In the genomic region with DNA sequence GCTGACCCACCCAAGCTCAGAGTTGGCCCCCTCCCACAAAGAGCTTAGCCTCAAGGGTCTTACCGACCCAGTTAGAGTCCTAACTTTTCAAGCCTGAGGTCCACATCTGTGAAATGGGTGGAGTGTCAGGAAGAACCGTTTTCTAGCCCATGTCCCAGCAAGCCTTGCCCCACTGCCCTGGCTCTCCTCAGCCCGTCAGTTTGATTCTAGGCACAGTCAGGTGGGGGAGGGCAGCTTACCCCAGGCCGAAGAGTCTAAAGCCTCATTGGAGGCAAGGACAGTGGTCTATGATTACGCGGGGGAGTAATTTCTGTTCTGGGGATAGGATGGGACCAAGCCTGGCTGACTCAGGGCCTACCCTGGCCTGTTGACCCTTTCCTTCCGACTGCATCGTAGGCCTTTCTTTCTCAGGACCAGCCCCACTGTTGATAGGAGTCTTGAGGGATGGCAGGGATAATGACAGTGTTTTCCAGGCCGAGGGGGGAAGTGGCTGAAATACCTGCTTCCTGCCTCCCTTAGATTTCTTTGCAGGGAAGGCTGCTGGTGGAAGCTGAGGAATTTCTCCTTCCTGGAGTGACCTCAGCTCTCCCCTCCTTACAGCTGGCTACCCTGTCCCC, we compare ENCODE assay signal across 10 mouse cellular contexts. TPM values are rescaled to one million over a fixed set of nuclear protein-coding genes. Genes with fewer than 3 reads are reported as not detected.
DNase-seq lines count a peak whose midpoint lies in the region; ATAC-seq and TF ChIP-seq lines count a peak whose summit lies in the region.
"Had no signal": no experiment of that assay in that cellular context is flagged by ENCODE, and none has a peak within 500 bp of the region (broad histone marks: within the 10 kb centered on the region; RNA-seq: fewer than 3 reads in every experiment).

No protein-coding gene starts in this region.

- peak overlapping the region; percentile 82 for H3K4me2 ChIP-seq in kidney, embryonic 16.5 days (replicated peaks; ENCODE audit: low read depth, low read length)
- H3K4me2 ChIP-seq in embryonic facial prominence, embryonic 14.5 days (ENCODE audit: low read depth, low read length) = peak overlapping the region; percentile 83
- 0 out of 2 replicates have a peak overlapping the region, but pooled peaks have one; percentile 95 for H3K4me2 ChIP-seq in hindbrain, embryonic 16.5 days (ENCODE audit: low read length)
- peak overlapping the region; percentile 96 for H3K4me2 ChIP-seq in neural tube, embryonic 12.5 days (replicated peaks)

- no peaks in the 10 kb centered on the region for H3K9me3 ChIP-seq in kidney, embryonic 16.5 days (ENCODE audit: low read length)
- H3K9me3 ChIP-seq in embryonic facial prominence, embryonic 14.5 days (ENCODE audit: control insufficient read depth, low read length) = no peaks in the 10 kb centered on the region
- no peaks in the 10 kb centered on the region for H3K9me3 ChIP-seq in hindbrain, embryonic 16.5 days (ENCODE audit: control insufficient read depth, low read length)
- H3K9me3 ChIP-seq in neural tube, embryonic 12.5 days = no peaks in the 10 kb centered on the region

- no peak for TF ChIP-seq POLR2A in cerebellum, adult 2 months (IDR thresholded peaks at IDR 0.05; ENCODE audit: borderline replicate concordance, insufficient read depth, low read length)

- no peaks in the 10 kb centered on the region for H3K27me3 ChIP-seq in kidney, embryonic 16.5 days (ENCODE audit: insufficient read depth, low read length)
- H3K27me3 ChIP-seq in embryonic facial prominence, embryonic 14.5 days (replicated peaks; ENCODE audit: control insufficient read depth, insufficient read depth, low read length) = no peaks in the 10 kb centered on the region
- no peaks in the 10 kb centered on the region for H3K27me3 ChIP-seq in hindbrain, embryonic 16.5 days (replicated peaks; ENCODE audit: control insufficient read depth, insufficient read depth, low read length)
- H3K27me3 ChIP-seq in neural tube, embryonic 12.5 days (replicated peaks) = no peaks in the 10 kb centered on the region
- H3K27me3 ChIP-seq in cerebellum, adult 2 months (ENCODE audit: control insufficient read depth, insufficient read depth, low read length) = no peaks in the 10 kb centered on the region

- no peaks in the 10 kb centered on the region for H3K36me3 ChIP-seq in kidney, embryonic 16.5 days (ENCODE audit: insufficient read depth, low read length)
- H3K36me3 ChIP-seq in embryonic facial prominence, embryonic 14.5 days (ENCODE audit: control insufficient read depth, insufficient read depth, low read length) = no peaks in the 10 kb centered on the region
- no peaks in the 10 kb centered on the region for H3K36me3 ChIP-seq in hindbrain, embryonic 16.5 days (ENCODE audit: control insufficient read depth, insufficient read depth, low read length)
- no peaks in the 10 kb centered on the region for H3K36me3 ChIP-seq in neural tube, embryonic 12.5 days

- WGBS in kidney, embryonic 16.5 days = 28% methylated on average over 9 of the region's 9 CpGs
- whole genome bisulfite sequencing in embryonic facial prominence, embryonic 14.5 days = 46% methylated on average over 9 of the region's 9 CpGs
- 74% methylated on average over 9 of the region's 9 CpGs for WGBS in hindbrain, embryonic 16.5 days
- 73% methylated on average over 9 of the region's 9 CpGs for WGBS in neural tube, embryonic 12.5 days
- WGBS in cerebellum, adult 2 months = 89% methylated on average over 9 of the region's 9 CpGs

- ATAC-seq in kidney, embryonic 16.5 days (ENCODE audit: low FRiP score, low TSS enrichment) = no peak
- no peak for ATAC-seq in embryonic facial prominence, embryonic 14.5 days (ENCODE audit: low read depth)
- no peak for ATAC-seq in hindbrain, embryonic 16.5 days
- no peak for ATAC-seq in neural tube, embryonic 12.5 days (ENCODE audit: low FRiP score, low read depth)
- no peak for ATAC-seq in CD4-positive, CD25-positive, alpha-beta regulatory T cell, adult 4 months

- H3K27ac ChIP-seq in kidney, embryonic 16.5 days (ENCODE audit: low read length) = peak overlapping the region; percentile 87
- H3K27ac ChIP-seq in embryonic facial prominence, embryonic 14.5 days (replicated peaks; ENCODE audit: low read depth, low read length) = peak overlapping the region; percentile 52
- H3K27ac ChIP-seq in hindbrain, embryonic 16.5 days (ENCODE audit: low read depth, low read length) = no peak overlapping the region
- no peak overlapping the region for H3K27ac ChIP-seq in neural tube, embryonic 12.5 days
- H3K27ac ChIP-seq in cerebellum, adult 2 months (ENCODE audit: insufficient read depth, low read length) = no peak overlapping the region

- peak overlapping the region; percentile 83 for H3K4me3 ChIP-seq in kidney, embryonic 16.5 days (ENCODE audit: low read length)
- peak overlapping the region; percentile 76 for H3K4me3 ChIP-seq in embryonic facial prominence, embryonic 14.5 days (ENCODE audit: low read depth, low read length)
- no peak overlapping the region for H3K4me3 ChIP-seq in hindbrain, embryonic 16.5 days (ENCODE audit: low read length)
- no peak overlapping the region for H3K4me3 ChIP-seq in neural tube, embryonic 12.5 days
- H3K4me3 ChIP-seq in cerebellum, adult 2 months (replicated peaks; ENCODE audit: insufficient read depth, low read depth, low read length) = no peak overlapping the region

- TF ChIP-seq CTCF in cerebellum, adult 2 months (IDR thresholded peaks at IDR 0.05; ENCODE audit: borderline replicate concordance, insufficient read depth, low read depth, low read length) = no peak

- no peak for DNase-seq in kidney, adult 8-10 months
- DNase-seq in embryonic facial prominence, embryonic 14.5 days (ENCODE audit: low spot score) = no peak
- no peak for DNase-seq in cerebellum, adult 2 months
- no peak for DNase-seq in right cerebral cortex, adult 2 months (ENCODE audit: low spot score in 2 of 2)
- DNase-seq: cerebellum, adult 9-10 months; right cerebral cortex, postnatal 25 days had no signal

- H3K9ac ChIP-seq in kidney, embryonic 16.5 days (replicated peaks; ENCODE audit: low read length) = peak overlapping the region; percentile 84
- peak overlapping the region; percentile 88 for H3K9ac ChIP-seq in embryonic facial prominence, embryonic 14.5 days (ENCODE audit: low read depth, low read length)
- H3K9ac ChIP-seq in hindbrain, embryonic 16.5 days (ENCODE audit: low read depth, low read length) = no peak overlapping the region
- no peak overlapping the region for H3K9ac ChIP-seq in neural tube, embryonic 12.5 days

- peaks cover 76% of the 10 kb centered on the region for H3K4me1 ChIP-seq in kidney, embryonic 16.5 days (ENCODE audit: insufficient read depth, low read length)
- H3K4me1 ChIP-seq in embryonic facial prominence, embryonic 14.5 days (ENCODE audit: control insufficient read depth, insufficient read depth, low read length) = peaks cover 47% of the 10 kb centered on the region
- H3K4me1 ChIP-seq in hindbrain, embryonic 16.5 days (ENCODE audit: control insufficient read depth, insufficient read depth, low read depth, low read length) = peaks cover 5% of the 10 kb centered on the region
- H3K4me1 ChIP-seq in neural tube, embryonic 12.5 days = peaks cover 30% of the 10 kb centered on the region
- H3K4me1 ChIP-seq in cerebellum, adult 2 months (ENCODE audit: control insufficient read depth, insufficient read depth, low read length) = no peaks in the 10 kb centered on the region

RNA-seq across cellular contexts. Expression of gene Hspg2, which starts 2.2 kb away (rescaled TPM):
- 39.6 and 41.7 TPM in 2 replicates for polyA plus RNA-seq in kidney, embryonic 16.5 days (2015; fragmentation: Nextera tagmentation; extraction: Ambion mirVana)
- polyA plus RNA-seq in embryonic facial prominence, embryonic 14.5 days (2014; fragmentation: Nextera tagmentation; extraction: Ambion mirVana) = 64.8 and 67.2 TPM in 2 replicates
- 6.5 and 9.3 TPM in 2 replicates for polyA plus RNA-seq in hindbrain, embryonic 16.5 days (2015; fragmentation: Nextera tagmentation; extraction: Ambion mirVana)
- polyA plus RNA-seq in neural tube, embryonic 12.5 days (2016; fragmentation: Nextera tagmentation; extraction: Ambion mirVana) = 11.3 and 12.4 TPM in 2 replicates
- 2.8 and 3.1 TPM in 2 replicates for polyA plus RNA-seq in cerebellum, adult 2 months (2012; rRNA removed)
- polyA plus RNA-seq in CD4-positive, CD25-positive, alpha-beta regulatory T cell, adult 4 months (2017; shearing (Covaris generic)) = not detected

RNA-seq across cellular contexts. Expression of gene 1700013G24Rik, which starts 17.7 kb away (rescaled TPM):
- polyA plus RNA-seq in kidney, embryonic 16.5 days (2015; fragmentation: Nextera tagmentation; extraction: Ambion mirVana) = not detected in 2 replicates
- 0.17 and 0.46 TPM in 2 replicates for polyA plus RNA-seq in embryonic facial prominence, embryonic 14.5 days (2014; fragmentation: Nextera tagmentation; extraction: Ambion mirVana)
- not detected in 2 replicates for polyA plus RNA-seq in hindbrain, embryonic 16.5 days (2015; fragmentation: Nextera tagmentation; extraction: Ambion mirVana)
- not detected in 2 replicates for polyA plus RNA-seq in neural tube, embryonic 12.5 days (2016; fragmentation: Nextera tagmentation; extraction: Ambion mirVana)
- polyA plus RNA-seq in cerebellum, adult 2 months (2012; rRNA removed) = not detected in 2 replicates
- not detected for polyA plus RNA-seq in CD4-positive, CD25-positive, alpha-beta regulatory T cell, adult 4 months (2017; shearing (Covaris generic))

RNA-seq across cellular contexts. Expression of gene Cela3b, which starts 40.5 kb away (rescaled TPM):
- polyA plus RNA-seq in kidney, embryonic 16.5 days (2015; fragmentation: Nextera tagmentation; extraction: Ambion mirVana) = not detected in 2 replicates
- 0.30 and 0.56 TPM in 2 replicates for polyA plus RNA-seq in embryonic facial prominence, embryonic 14.5 days (2014; fragmentation: Nextera tagmentation; extraction: Ambion mirVana)
- not detected in 2 replicates for polyA plus RNA-seq in hindbrain, embryonic 16.5 days (2015; fragmentation: Nextera tagmentation; extraction: Ambion mirVana)
- polyA plus RNA-seq in neural tube, embryonic 12.5 days (2016; fragmentation: Nextera tagmentation; extraction: Ambion mirVana) = not detected in 2 replicates
- not detected in 2 replicates for polyA plus RNA-seq in cerebellum, adult 2 months (2012; rRNA removed)
- not detected for polyA plus RNA-seq in CD4-positive, CD25-positive, alpha-beta regulatory T cell, adult 4 months (2017; shearing (Covaris generic))

Comparison
In these comparisons a context has a peak if more than half of its experiments do, and no peak if none do; other contexts are left out.
1. H3K27ac ChIP-seq: peak in kidney, embryonic 16.5 days (single experiment) and embryonic facial prominence, embryonic 14.5 days (single experiment); none in hindbrain, embryonic 16.5 days (single experiment), neural tube, embryonic 12.5 days (single experiment) and cerebellum, adult 2 months (single experiment).
2. H3K4me3 ChIP-seq: peak in kidney, embryonic 16.5 days (single experiment) and embryonic facial prominence, embryonic 14.5 days (single experiment); none in hindbrain, embryonic 16.5 days (single experiment), neural tube, embryonic 12.5 days (single experiment) and cerebellum, adult 2 months (single experiment).
3. H3K9ac ChIP-seq: peak in kidney, embryonic 16.5 days (single experiment) and embryonic facial prominence, embryonic 14.5 days (single experiment); none in hindbrain, embryonic 16.5 days (single experiment) and neural tube, embryonic 12.5 days (single experiment).
4. Peak in every context shown above with its lines, with median percentiles within 50 percentile points of each other: H3K4me2 ChIP-seq.